Mouse (Mus musculus) right cerebral cortex, adult 18-20 months (tissue): ENCODE results near the gene Prl2a1.
"Not testable (repeated sequence)": the region's sequence is repeated elsewhere in the genome, so short reads cannot be mapped to it uniquely, and the experiment has no call there.

Source experiments
- DNase-seq: peaks from one replicate; pipeline ENCODE4 v3.0.0; 2022; ENCODE audit warnings: mixed read lengths

Prl2a1 gene

DNA sequence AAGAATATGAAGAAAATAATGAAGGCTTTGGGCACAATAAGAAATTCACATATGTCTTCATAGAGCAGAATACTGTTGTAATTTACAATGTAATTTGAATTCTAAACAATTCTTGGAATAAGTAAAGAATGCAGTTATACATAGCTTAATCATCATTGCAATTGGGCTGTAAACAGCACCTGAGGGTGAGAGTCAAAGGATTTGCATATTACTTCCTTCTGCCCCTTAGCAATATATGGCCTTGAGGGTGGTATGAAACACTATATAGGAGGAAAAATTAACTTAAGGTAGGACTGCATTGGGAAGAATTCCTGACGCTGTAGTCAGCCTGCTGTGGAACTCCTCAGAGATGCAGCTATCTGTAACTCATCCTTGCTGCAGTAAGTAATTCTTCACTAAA lies at the start of gene Prl2a1:
Gene Prl2a1 (plus strand): TSS at position 301 of the 400 bp plus-strand sequence.
- DNase-seq = no peak

- not testable (repeated sequence) for DNase-seq
Observed at GRCm38 (mm10) chr13:27780704-27781103, 20.8 kb upstream of the Prl2a1 start, which contains the start of gene Prl7c1. TSS of gene Prl7c1 (minus strand) at chr13:27780804.

- DNase-seq = no peak
Observed at GRCm38 (mm10) chr13:27799303-27799702, 2.2 kb upstream of the Prl2a1 start.

GRCm38 (mm10) chr13:27802765-27803164 lies 1.3 kb downstream of the Prl2a1 start:
- no peak for DNase-seq

GRCm38 (mm10) chr13:27849042-27849441 lies 47.6 kb downstream of the Prl2a1 start, which contains the start of gene Prl2c1:
TSS of gene Prl2c1 (plus strand) at chr13:27849342.
- no peak for DNase-seq
